Mouse (Mus musculus): ENCODE measurements around the gene Gm28998. TPM values are rescaled to one million over a fixed set of nuclear protein-coding genes. Genes with fewer than 3 reads are reported as not detected.

The Gm28998 gene
- not detected for total RNA-seq (2023)

DNA sequence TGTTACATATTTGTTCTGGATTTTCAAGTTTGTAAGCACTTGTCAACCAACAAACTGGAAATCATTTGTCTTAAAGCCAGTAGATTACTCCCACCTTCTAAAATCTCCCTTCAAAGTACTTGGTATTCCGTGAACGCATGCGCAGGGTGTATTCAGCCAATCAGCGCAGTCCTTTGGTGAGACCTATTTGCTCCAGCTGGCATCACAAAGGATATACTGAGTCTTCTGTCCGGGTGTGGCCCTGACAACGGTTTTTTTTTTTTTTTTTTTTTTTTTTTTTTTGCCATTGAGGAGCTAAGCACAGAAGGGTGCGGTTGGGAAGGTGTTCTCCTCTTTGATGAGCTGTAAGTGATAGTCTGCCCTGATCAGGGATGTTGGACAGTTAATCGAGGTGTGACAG, at the start of gene Gm28998:
Gene Gm28998 (plus strand): TSS at position 301 of the 400 bp plus-strand sequence.

Other genes starting within 250 kb of the Gm28998 start
- not detected for gene Gm21244, start 84.5 kb upstream of the Gm28998 start, total RNA-seq (2023)
- not detected for gene Gm21788, start 151.2 kb downstream of the Gm28998 start, total RNA-seq (2023)